Mouse (Mus musculus) liver, adult 2 months (tissue): ENCODE measurements at regions not wholly inside any gene's neighbourhood (a gene's known extent, or its start where the extent isn't known, plus 50 kb on each side); places are given as distances from the start of the nearest gene placed in this dataset.

ENCODE experiments used
- DNase-seq: peaks from one replicate; pipeline ENCODE4 v3.0.0-alpha.2; 2011; ENCODE audit warnings: low read depth, low spot score; ENCODE audit errors: extremely low read depth
- H3K27ac ChIP-seq: fragments of 200-500 bp; replicated peaks from 2 replicates; pipeline ENCODE4 v1.5.1; 2012; ENCODE audit warnings: low read depth, mild to moderate bottlenecking, control low read depth, inconsistent platforms, low read length; ENCODE audit not compliant: insufficient read depth
- H3K27me3 ChIP-seq: fragments of 200-500 bp; 2 replicates; pipeline ENCODE4 v1.6.1; 2012; ENCODE audit warnings: mild to moderate bottlenecking, moderate library complexity, low read length, inconsistent platforms; ENCODE audit not compliant: control insufficient read depth, insufficient read depth
- H3K36me3 ChIP-seq: fragments of 200-500 bp; 2 replicates; pipeline ENCODE4 v1.6.1; 2012; ENCODE audit warnings: low read length, inconsistent platforms; ENCODE audit not compliant: control insufficient read depth, insufficient read depth
- H3K4me1 ChIP-seq: fragments of 200-500 bp; 2 replicates; pipeline ENCODE4 v1.6.1; 2011; ENCODE audit warnings: low read length; ENCODE audit not compliant: control insufficient read depth, insufficient read depth
- H3K4me3 ChIP-seq: fragments of 200-500 bp; 2 replicates; pipeline ENCODE4 v1.5.1; 2011; ENCODE audit warnings: low read depth, mild to moderate bottlenecking, control low read depth, low read length, moderate library complexity; ENCODE audit not compliant: insufficient read depth
- H3K79me2 ChIP-seq: fragments of 200-500 bp; 2 replicates; pipeline ENCODE4 v1.6.1; 2012; ENCODE audit warnings: inconsistent platforms, mild to moderate bottlenecking, low read length, moderate library complexity; ENCODE audit not compliant: control insufficient read depth, insufficient read depth
- H3K9ac ChIP-seq: fragments of 200-500 bp; 2 replicates; pipeline ENCODE4 v1.6.1; 2012; ENCODE audit warnings: low read depth, mild to moderate bottlenecking, control low read depth, inconsistent platforms, low read length
- CTCF ChIP-seq: fragments of 200-500 bp; IDR thresholded peaks from 2 replicates; pipeline ENCODE4 v1.5.1; 2011; ENCODE audit warnings: low read depth, low read length, control low read depth
- POLR2A ChIP-seq: fragments of 200-500 bp; IDR thresholded peaks from 2 replicates; pipeline ENCODE4 v1.6.1; 2011; ENCODE audit warnings: low read length, control low read depth; ENCODE audit not compliant: insufficient read depth; ENCODE audit errors: extremely low read depth
- WGBS: fragments of 180-500 bp; shearing (Covaris S2); methylation state at CpG from one replicate; pipeline ENCODE4 v1.1.7; 2018; 5-methylcytosine and 5-hydroxymethylcytosine counted together

DNA sequence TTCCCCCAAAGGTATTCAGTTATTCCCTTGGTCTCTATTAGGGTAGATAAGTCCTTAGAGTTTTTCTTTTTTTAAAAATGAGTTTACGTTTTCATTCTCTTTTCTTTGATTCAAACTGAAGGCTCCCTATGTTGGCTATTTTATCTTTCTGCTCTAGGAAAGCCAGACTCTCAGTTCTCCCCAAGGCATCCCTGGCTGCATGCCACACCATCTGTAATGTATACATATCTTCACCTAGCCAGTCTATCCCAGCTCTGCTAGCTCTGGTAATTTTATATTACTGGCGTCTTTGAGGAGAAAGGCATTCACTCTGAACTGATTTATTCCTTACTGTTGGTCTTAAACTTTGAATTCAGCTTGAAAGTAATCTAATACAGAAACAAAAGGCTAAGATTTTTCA lies 65.2 kb upstream of the Cabcoco1 start:
- Histone ChIP-seq H3K4me1 (no peaks in the 10 kb centered on the region), H3K27ac (no peak overlapping the region), H3K9ac (no peak overlapping the region), H3K27me3 (no peaks in the 10 kb centered on the region), H3K4me3 (no peak overlapping the region), H3K36me3 (no peaks in the 10 kb centered on the region), H3K79me2 (no peaks in the 10 kb centered on the region)
- 81% methylated on average over 2 of the region's 2 CpGs for WGBS
- no peak for DNase-seq
- TF ChIP-seq POLR2A = no peak
- no peak for TF ChIP-seq CTCF

DNA sequence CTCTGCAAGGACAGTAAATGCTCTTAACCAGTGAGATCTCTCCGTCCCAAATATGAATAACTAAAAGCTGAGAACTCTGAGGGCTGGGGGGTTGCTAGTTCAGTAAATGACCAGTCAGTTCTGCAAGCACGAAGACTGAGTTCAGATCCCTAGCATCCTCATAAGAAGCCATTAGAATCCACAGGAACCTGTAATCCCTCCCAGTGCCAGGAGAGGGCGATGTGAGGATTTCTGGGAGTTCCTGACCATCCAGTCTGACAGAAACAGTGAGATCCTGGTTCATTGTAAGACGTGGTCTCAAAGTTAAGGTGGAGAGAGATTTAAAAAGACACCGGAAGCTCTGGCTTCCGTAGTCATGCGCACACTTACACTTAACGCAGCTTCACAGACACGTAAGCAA lies 70.2 kb upstream of the Cabcoco1 start:
- H3K79me2 ChIP-seq = no peaks in the 10 kb centered on the region
- no peaks in the 10 kb centered on the region for H3K4me1 ChIP-seq
- no peak overlapping the region for H3K9ac ChIP-seq
- no peak overlapping the region for H3K27ac ChIP-seq
- H3K36me3 ChIP-seq = no peaks in the 10 kb centered on the region
- 88% methylated on average over 9 of the region's 9 CpGs for whole genome bisulfite sequencing
- H3K4me3 ChIP-seq = no peak overlapping the region
- TF ChIP-seq POLR2A (no peak), CTCF (peak; percentile 1; the same call in 1 of the 2 replicates)
- peak; percentile 7 for DNase-seq
- no peaks in the 10 kb centered on the region for H3K27me3 ChIP-seq

DNA sequence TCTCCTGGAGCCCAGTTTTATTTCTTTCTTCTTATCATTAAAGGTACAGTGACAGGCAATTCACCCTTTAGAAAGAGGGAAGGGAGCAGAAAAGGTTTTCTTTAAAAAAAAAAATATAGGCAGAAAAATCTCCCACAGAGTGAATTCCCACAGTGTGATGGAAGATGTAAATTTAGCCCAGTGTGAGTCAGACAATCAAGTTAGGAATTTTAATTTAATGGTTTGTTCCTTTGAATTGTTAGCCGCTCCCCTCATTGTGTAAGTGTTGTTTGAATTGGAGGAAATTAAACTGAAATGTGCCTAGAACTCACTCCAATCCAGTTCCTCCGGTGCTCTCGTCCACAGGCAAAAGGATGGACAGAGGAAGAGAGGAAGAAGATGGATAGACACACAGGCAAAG lies 71.0 kb upstream of the Cabcoco1 start:
- H3K27ac ChIP-seq = no peak overlapping the region
- no peaks in the 10 kb centered on the region for H3K4me1 ChIP-seq
- H3K79me2 ChIP-seq = no peaks in the 10 kb centered on the region
- H3K36me3 ChIP-seq = no peaks in the 10 kb centered on the region
- no peaks in the 10 kb centered on the region for H3K27me3 ChIP-seq
- no peak overlapping the region for H3K9ac ChIP-seq
- TF ChIP-seq CTCF (no peak), POLR2A (no peak)
- DNase-seq = no peak
- no peak overlapping the region for H3K4me3 ChIP-seq
- WGBS = 91% methylated on average over 3 of the region's 3 CpGs

DNA sequence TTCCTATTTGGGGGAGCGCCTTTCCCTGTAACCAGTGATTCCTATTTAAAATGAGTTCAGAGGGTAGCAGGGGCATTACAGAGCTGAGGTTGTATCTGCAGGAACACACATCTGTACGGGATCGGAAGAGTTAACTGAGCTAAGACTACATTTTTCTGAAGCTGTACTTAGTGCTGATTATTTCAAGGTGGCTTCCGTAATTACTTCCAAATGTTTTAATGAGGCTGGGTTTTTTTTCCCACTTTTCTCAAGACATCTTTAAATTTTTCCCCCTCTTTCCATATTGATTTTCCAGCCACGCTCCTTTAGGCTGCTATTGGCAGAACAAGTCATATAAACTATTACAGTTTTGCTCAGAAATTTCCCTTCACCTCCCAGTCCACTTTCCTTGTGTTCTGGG lies 82.1 kb upstream of the Cabcoco1 start:
- H3K36me3 ChIP-seq = no peaks in the 10 kb centered on the region
- H3K27me3 ChIP-seq = no peaks in the 10 kb centered on the region
- TF ChIP-seq CTCF = no peak
- no peak for TF ChIP-seq POLR2A
- DNase-seq = no peak
- no peak overlapping the region for H3K9ac ChIP-seq
- no peak overlapping the region for H3K4me3 ChIP-seq
- no peaks in the 10 kb centered on the region for H3K4me1 ChIP-seq
- H3K27ac ChIP-seq = no peak overlapping the region
- WGBS = 96% methylated on average over 5 of the region's 5 CpGs
- H3K79me2 ChIP-seq = no peaks in the 10 kb centered on the region

DNA sequence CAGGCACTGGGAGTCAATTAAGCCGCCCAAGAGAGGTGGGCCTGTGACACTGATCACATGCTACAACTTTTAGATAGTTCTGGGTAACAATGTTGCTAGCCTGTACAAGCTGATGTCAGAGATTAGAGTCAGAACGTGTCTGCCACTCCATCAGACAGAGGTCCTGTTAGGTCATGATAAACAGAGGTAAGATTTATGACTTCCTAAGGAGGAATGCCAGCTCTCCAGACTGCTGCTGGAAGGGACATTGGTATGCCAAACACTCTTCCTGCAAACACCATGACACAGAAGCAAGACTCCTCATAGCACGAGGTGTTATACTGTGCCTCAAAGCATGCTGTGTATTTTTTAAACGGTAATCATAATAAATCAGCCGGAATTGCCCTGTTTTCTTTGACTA lies 83.6 kb upstream of the Cabcoco1 start:
- TF ChIP-seq POLR2A (no peak), CTCF (no peak)
- Histone ChIP-seq H3K9ac (no peak overlapping the region), H3K36me3 (no peaks in the 10 kb centered on the region), H3K27me3 (no peaks in the 10 kb centered on the region), H3K79me2 (no peaks in the 10 kb centered on the region), H3K27ac (no peak overlapping the region), H3K4me3 (no peak overlapping the region), H3K4me1 (no peaks in the 10 kb centered on the region)
- no peak for DNase-seq
- WGBS = 81% methylated on average over 5 of the region's 5 CpGs

DNA sequence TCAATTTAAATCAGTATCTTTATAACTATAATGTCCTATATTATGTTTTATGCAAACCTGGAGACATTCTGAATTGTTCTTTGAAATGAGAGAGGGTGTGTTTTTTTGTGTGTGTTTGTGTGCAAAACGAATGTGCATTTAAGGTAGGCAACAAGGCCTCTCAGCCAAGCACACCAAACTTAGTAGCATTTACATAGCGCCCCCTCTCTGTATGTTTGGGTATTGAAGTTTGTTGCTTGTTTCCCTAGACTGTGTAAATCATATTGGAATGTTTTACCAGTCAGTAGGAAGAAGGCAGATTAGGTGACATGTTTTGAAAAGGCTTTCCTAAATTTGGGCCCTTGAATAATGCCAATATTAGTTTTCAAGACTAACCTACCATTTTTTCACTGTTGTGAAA lies 84.1 kb upstream of the Cabcoco1 start:
- Histone ChIP-seq H3K4me3 (no peak overlapping the region), H3K27me3 (no peaks in the 10 kb centered on the region), H3K79me2 (no peaks in the 10 kb centered on the region), H3K36me3 (no peaks in the 10 kb centered on the region), H3K27ac (no peak overlapping the region), H3K9ac (no peak overlapping the region), H3K4me1 (no peaks in the 10 kb centered on the region)
- 40% methylated on average over 2 of the region's 2 CpGs for WGBS
- TF ChIP-seq CTCF (peak; percentile 25; the same call in 1 of the 2 replicates), POLR2A (no peak)
- peak; percentile 49 for DNase-seq
